Mouse (Mus musculus) liver, embryonic 15.5 days (tissue): ENCODE results near the gene Gfer. TPM values are rescaled to one million over a fixed set of nuclear protein-coding genes. Genes with fewer than 3 reads are reported as not detected.
A peak's percentile ranks its signal among the peaks of the same experiment; 100 is the strongest.
"Not testable (repeated sequence)": the region's sequence is repeated elsewhere in the genome, so short reads cannot be mapped to it uniquely, and the experiment has no call there.

ENCODE experiments used
- ATAC-seq: fragments of 200-750 bp; cut with Nextera tagmentation; 2 replicates; pipeline ENCODE4 v1.8.0; 2017; ENCODE audit warnings: moderate number of reproducible peaks, mild to moderate bottlenecking, moderate library complexity; ENCODE audit not compliant: insufficient read depth
- H3K27ac ChIP-seq: fragments of 300-500 bp; sonication (generic); replicated peaks from 2 replicates; pipeline ENCODE4 v1.5.1; 2015; ENCODE audit warnings: mild to moderate bottlenecking, inconsistent platforms
- H3K27me3 ChIP-seq: fragments of 300-500 bp; sonication (generic); 2 replicates; pipeline ENCODE4 v1.6.1; 2015; ENCODE audit warnings: mild to moderate bottlenecking, inconsistent platforms
- H3K36me3 ChIP-seq: fragments of 300-500 bp; sonication (generic); replicated peaks from 2 replicates; pipeline ENCODE4 v1.6.1; 2015; ENCODE audit warnings: moderate library complexity, mild to moderate bottlenecking, inconsistent platforms
- H3K4me1 ChIP-seq: fragments of 300-500 bp; sonication (generic); replicated peaks from 2 replicates; pipeline ENCODE4 v1.6.1; 2015; ENCODE audit warnings: inconsistent platforms
- H3K4me2 ChIP-seq: fragments of 300-500 bp; sonication (generic); 2 replicates; pipeline ENCODE4 v1.6.1; 2015; ENCODE audit warnings: moderate library complexity, mild to moderate bottlenecking, inconsistent platforms
- H3K4me3 ChIP-seq: fragments of 300-500 bp; sonication (generic); replicated peaks from 2 replicates; pipeline ENCODE4 v1.5.1; 2015; ENCODE audit warnings: mild to moderate bottlenecking, inconsistent platforms
- H3K9ac ChIP-seq: fragments of 300-500 bp; sonication (generic); 2 replicates; pipeline ENCODE4 v1.6.1; 2015; ENCODE audit warnings: moderate library complexity, mild to moderate bottlenecking, inconsistent platforms
- H3K9me3 ChIP-seq: fragments of 300-500 bp; sonication (generic); replicated peaks from 2 replicates; pipeline ENCODE4 v1.6.1; 2016; ENCODE audit warnings: inconsistent platforms
- WGBS: fragments of 180-500 bp; shearing (Covaris S2); methylation state at CpG from one replicate; pipeline ENCODE4 v1.1.7; 2015; ENCODE audit warnings: mixed read lengths; ENCODE audit not compliant: insufficient replicate concordance; 5-methylcytosine and 5-hydroxymethylcytosine counted together
- polyA plus RNA-seq: library from polyadenylated mRNA; unstranded; fragments of >200 nt; fragmentation: Nextera tagmentation; extraction: Ambion mirVana; gene quantifications from 2 replicates; pipeline ENCODE4 v1.2.1, GENCODE M21; 2015

The Gfer gene
- polyA plus RNA-seq, 1 experiment from 2014 or later, result 25.2 TPM

- Histone ChIP-seq H3K27me3 (peaks cover 5% of the 10 kb centered on the region; the same call in 1 of the 2 replicates), H3K9ac (no peak overlapping the region), H3K4me3 (no peak overlapping the region), H3K9me3 (no peaks in the 10 kb centered on the region), H3K4me1 (peaks cover 44% of the 10 kb centered on the region), H3K27ac (no peak overlapping the region), H3K36me3 (no peaks in the 10 kb centered on the region), H3K4me2 (no peak overlapping the region)
- no peak for ATAC-seq
- WGBS, result 17% methylated on average over 6 of the region's 6 CpGs
Measured at GRCm38 (mm10) chr17:24667416-24667815, 28.5 kb downstream of the Gfer start.

- not testable (repeated sequence) for H3K36me3 ChIP-seq, ATAC-seq
- WGBS, result 55% methylated on average over 7 of the region's 7 CpGs
Measured at GRCm38 (mm10) chr17:24667011-24667410, 28.9 kb downstream of the Gfer start.

DNA sequence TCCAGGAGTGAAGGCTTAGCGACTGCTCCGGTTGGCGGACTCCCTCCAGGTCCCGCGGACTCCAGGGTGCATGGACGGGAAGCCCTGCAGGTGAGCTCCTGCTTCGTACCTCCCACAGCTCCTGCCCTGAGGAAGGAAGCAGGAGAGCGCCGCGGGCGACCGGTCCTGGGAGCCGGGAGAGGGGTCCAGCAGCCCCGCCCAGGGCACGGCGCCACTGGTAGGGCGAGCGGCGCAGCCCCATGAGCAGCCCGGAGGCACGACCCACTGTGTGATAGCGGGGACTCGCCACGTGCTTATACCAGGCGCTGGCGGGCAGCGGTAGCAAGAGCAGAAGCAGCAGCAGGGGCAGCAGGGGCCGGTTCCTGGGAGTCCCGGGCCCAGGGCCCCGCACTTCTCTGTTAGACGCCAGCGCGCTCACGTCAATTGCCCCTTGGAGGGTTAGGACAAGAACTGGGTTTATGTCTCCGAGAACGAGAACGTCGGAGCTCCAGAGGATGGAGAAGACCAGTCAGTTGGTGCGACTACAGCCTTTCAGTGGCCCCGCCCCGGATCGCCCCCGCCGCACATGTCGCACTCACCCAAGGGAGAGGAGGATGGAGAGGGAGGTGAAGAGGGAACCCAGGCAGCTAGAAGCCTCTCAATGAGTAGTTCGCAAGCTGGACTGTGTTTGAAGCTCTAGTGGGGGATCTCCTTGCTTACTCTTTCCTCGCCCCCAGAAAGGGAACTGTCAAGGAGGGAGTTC lies 37.8 kb downstream of the Gfer start, which contains the start of gene Npw:
Gene Npw (minus strand): TSS at position 441 of the 742 bp plus-strand sequence.
- Histone ChIP-seq H3K4me3 (peak within 1 kb of the TSS; percentile 40), H3K9me3 (no peaks in the 10 kb centered on the region), H3K36me3 (no peaks in the 10 kb centered on the region), H3K27ac (no peak within 1 kb of the TSS), H3K4me1 (peaks cover 16% of the 10 kb centered on the region), H3K27me3 (peaks cover 61% of the 10 kb centered on the region), H3K9ac (peak within 1 kb of the TSS; percentile 20; the same call in 1 of the 2 replicates), H3K4me2 (peak within 1 kb of the TSS; percentile 70)
- 3% methylated on average over 47 of the region's 47 CpGs for WGBS
- ATAC-seq, result 0 out of 2 replicates have a peak, but pooled peaks have one; percentile 12

More at GRCm38 (mm10) chr17:24667011-24667410, 28.9 kb downstream of the Gfer start:
- not testable (repeated sequence) for H3K9ac ChIP-seq, H3K27ac ChIP-seq, H3K4me3 ChIP-seq, H3K9me3 ChIP-seq, H3K27me3 ChIP-seq, H3K4me2 ChIP-seq
- peaks cover 40% of the 10 kb centered on the region for H3K4me1 ChIP-seq

DNA sequence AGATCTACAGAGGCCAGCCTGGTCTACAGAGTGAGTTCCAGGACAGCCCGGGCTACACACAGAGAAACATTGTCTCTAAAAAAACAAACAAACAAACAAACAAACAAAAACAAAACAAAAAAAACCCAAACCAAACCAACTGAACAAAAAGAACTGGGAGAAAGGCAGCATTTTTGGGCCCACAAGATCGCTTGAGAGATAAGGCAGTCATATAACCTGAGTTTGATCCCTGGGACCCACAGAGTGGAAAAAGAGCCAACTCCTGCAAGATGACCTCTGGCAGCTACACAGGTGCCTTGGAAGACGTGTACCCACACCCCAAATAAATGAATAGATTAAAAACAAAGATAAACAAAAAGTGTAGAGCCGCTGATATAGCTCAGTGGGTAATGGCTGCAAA lies 41.0 kb downstream of the Gfer start:
- Histone ChIP-seq H3K9me3 (no peaks in the 10 kb centered on the region), H3K36me3 (no peaks in the 10 kb centered on the region), H3K27me3 (peaks cover 81% of the 10 kb centered on the region), H3K4me2 (no peak overlapping the region), H3K4me1 (peaks cover 26% of the 10 kb centered on the region), H3K27ac (no peak overlapping the region), H3K4me3 (no peak overlapping the region), H3K9ac (no peak overlapping the region)
- ATAC-seq, result no peak
- WGBS, result 60% methylated on average over 4 of the region's 4 CpGs

- Histone ChIP-seq H3K36me3 (no peaks in the 10 kb centered on the region), H3K9ac (no peak overlapping the region)
Measured at GRCm38 (mm10) chr17:24653967-24654710, 41.8 kb downstream of the Gfer start.

GRCm38 (mm10) chr17:24651835-24652234 lies 44.1 kb downstream of the Gfer start:
- Histone ChIP-seq H3K4me1 (peaks cover 30% of the 10 kb centered on the region), H3K27ac (no peak overlapping the region), H3K27me3 (peaks cover 77% of the 10 kb centered on the region), H3K4me3 (no peak overlapping the region), H3K36me3 (no peaks in the 10 kb centered on the region), H3K9ac (no peak overlapping the region), H3K4me2 (no peak overlapping the region), H3K9me3 (no peaks in the 10 kb centered on the region)
- ATAC-seq, result no peak
- WGBS, result 38% methylated on average over 3 of the region's 3 CpGs

More at GRCm38 (mm10) chr17:24653967-24654710, 41.8 kb downstream of the Gfer start:
- H3K4me3 ChIP-seq, result no peak overlapping the region; the same call in 1 of the 2 replicates
- H3K27ac ChIP-seq, result no peak overlapping the region
- WGBS, result 6% methylated on average over 19 of the region's 19 CpGs
- peak overlapping the region; percentile 57 for H3K4me2 ChIP-seq
- H3K27me3 ChIP-seq, result peaks cover 81% of the 10 kb centered on the region
- H3K9me3 ChIP-seq, result no peaks in the 10 kb centered on the region
- 0 out of 2 replicates have a peak, but pooled peaks have one; percentile 24 for ATAC-seq
- H3K4me1 ChIP-seq, result peaks cover 32% of the 10 kb centered on the region

- 56% methylated on average over 4 of the region's 4 CpGs for WGBS
- H3K4me1 ChIP-seq, result peaks cover 30% of the 10 kb centered on the region
- peak overlapping the region; percentile 76; the same call in 1 of the 2 replicates for H3K4me2 ChIP-seq
- no peak overlapping the region for H3K27ac ChIP-seq
- no peak overlapping the region for H3K9ac ChIP-seq
- no peak for ATAC-seq
- H3K27me3 ChIP-seq, result peaks cover 69% of the 10 kb centered on the region
- no peaks in the 10 kb centered on the region for H3K36me3 ChIP-seq
- H3K9me3 ChIP-seq, result no peaks in the 10 kb centered on the region
- H3K4me3 ChIP-seq, result no peak overlapping the region
Measured at GRCm38 (mm10) chr17:24650766-24651165, 45.2 kb downstream of the Gfer start.

DNA sequence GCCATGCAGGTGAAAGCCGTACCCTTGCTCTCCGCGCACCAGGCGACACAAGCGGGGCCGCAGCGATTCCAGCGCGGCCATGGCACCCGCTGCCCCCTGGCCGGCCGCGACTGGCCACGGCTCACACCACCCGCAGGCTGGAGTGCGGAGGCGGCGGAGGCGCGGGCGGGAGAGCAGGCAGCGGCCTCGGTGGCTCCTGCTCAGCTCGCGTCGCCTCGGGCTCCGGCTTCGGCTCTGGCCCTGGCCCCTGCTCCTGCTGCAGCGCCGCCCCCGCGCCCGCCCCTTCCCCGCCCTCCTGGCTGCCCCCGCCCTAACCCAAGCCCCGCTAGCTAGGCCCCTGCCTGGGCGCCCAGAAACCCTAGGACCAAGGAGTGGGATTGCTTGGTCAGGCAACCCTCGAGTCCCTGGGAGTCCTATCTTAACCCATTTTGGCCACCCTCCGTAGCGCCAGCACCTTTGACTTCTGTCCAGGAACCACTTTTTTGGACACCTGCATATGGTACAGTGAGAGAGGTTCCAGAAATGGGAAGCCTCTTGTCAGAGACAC lies 45.8 kb downstream of the Gfer start, which contains the start of gene Slc9a3r2:
Gene Slc9a3r2 (minus strand): TSS at position 258 of the 547 bp plus-strand sequence.
- H3K9ac ChIP-seq, result peak within 1 kb of the TSS; percentile 47; the same call in 1 of the 2 replicates
- no peaks in the 10 kb centered on the region for H3K9me3 ChIP-seq

DNA sequence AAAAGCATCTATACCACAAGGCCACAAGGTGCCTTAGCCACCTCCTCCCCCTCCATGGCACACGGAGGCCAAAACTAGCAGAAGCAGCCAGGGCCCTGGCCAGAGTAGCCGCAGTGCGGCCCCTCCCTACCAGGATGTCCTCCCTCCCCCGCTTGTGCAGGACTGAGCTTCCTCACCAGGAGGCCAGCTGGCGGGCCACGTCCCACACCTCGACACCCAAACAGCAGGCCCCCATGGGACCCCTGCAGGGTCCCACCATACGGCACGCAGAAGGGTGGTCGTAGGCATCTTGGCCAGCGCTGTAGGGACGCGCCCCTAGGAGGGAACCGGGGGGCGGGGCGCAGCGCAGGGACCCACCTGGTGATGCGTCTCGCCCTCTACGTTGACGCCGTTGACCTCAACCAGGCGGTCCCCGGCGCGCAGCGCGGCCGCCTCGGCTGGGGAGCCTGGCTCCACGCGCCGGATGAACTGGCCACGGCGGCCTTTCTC lies 46.3 kb downstream of the Gfer start:
- H3K9ac ChIP-seq, result peak overlapping the region; percentile 47; the same call in 1 of the 2 replicates
- peak overlapping the region; percentile 59 for H3K4me3 ChIP-seq
- ATAC-seq, result 0 out of 2 replicates have a peak, but pooled peaks have one; percentile 2
- 0 out of 2 replicates have a peak overlapping the region, but pooled peaks have one; percentile 6 for H3K27ac ChIP-seq
- H3K27me3 ChIP-seq, result peaks cover 62% of the 10 kb centered on the region
- peak overlapping the region; percentile 76 for H3K4me2 ChIP-seq
- WGBS, result 1% methylated on average over 35 of the region's 35 CpGs
- H3K9me3 ChIP-seq, result no peaks in the 10 kb centered on the region
- H3K4me1 ChIP-seq, result peaks cover 41% of the 10 kb centered on the region
- no peaks in the 10 kb centered on the region for H3K36me3 ChIP-seq

More for the DNA sequence above, 45.8 kb downstream of the Gfer start, which contains the start of gene Slc9a3r2:
- Histone ChIP-seq H3K36me3 (no peaks in the 10 kb centered on the region), H3K4me1 (peaks cover 35% of the 10 kb centered on the region), H3K27me3 (peaks cover 67% of the 10 kb centered on the region), H3K4me2 (peak within 1 kb of the TSS; percentile 76), H3K4me3 (peak within 1 kb of the TSS; percentile 59), H3K27ac (0 out of 2 replicates have a peak within 1 kb of the TSS, but pooled peaks have one; percentile 6)
- WGBS, result under 1% methylated on average over 40 of the region's 41 CpGs
- peak; percentile 60 for ATAC-seq

DNA sequence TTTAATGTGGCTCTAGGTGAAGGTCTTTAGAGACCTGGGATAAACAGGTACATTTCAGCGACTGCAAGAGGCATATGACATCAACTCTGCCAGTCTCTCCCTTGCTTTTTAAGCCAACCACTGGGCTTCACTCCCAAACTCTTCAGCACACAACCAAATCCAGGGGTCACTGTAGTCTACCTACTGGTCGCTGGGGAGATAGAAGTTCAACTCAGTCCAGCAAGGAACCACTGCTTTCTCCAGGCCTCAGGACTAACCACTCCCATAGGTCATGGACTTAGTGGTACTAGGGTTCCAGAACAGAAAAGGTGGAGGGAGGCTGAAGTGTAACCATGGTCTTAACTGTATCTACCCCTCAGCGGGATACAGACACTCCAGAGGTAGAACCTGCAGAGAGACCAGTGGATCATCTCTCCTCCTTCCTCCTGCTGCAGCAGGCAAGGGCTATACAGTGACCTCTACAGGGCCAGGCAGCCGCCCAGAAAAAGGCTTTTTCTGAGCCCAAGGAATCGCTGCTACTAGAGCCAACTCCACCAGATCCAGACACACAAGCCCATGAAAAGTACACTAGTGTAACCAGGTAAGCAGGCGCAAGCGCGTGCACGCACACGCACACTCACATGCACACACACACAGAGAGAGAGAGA lies 47.1 kb downstream of the Gfer start:
- 62% methylated on average over 10 of the region's 10 CpGs for WGBS
- H3K9ac ChIP-seq, result no peak overlapping the region
- peak overlapping the region; percentile 76 for H3K4me2 ChIP-seq
- peak overlapping the region; percentile 59 for H3K4me3 ChIP-seq
- peaks cover 43% of the 10 kb centered on the region for H3K4me1 ChIP-seq
- no peaks in the 10 kb centered on the region for H3K36me3 ChIP-seq
- H3K27me3 ChIP-seq, result peaks cover 62% of the 10 kb centered on the region
- no peak overlapping the region for H3K27ac ChIP-seq
- no peak for ATAC-seq
- H3K9me3 ChIP-seq, result no peaks in the 10 kb centered on the region
